Mouse (Mus musculus): Measurements from ENCODE around the gene Oxsr1.
"Not testable (repeated sequence)": the region's sequence is repeated elsewhere in the genome, so short reads cannot be mapped to it uniquely, and the experiment has no call there.

Oxsr1 gene

DNA sequence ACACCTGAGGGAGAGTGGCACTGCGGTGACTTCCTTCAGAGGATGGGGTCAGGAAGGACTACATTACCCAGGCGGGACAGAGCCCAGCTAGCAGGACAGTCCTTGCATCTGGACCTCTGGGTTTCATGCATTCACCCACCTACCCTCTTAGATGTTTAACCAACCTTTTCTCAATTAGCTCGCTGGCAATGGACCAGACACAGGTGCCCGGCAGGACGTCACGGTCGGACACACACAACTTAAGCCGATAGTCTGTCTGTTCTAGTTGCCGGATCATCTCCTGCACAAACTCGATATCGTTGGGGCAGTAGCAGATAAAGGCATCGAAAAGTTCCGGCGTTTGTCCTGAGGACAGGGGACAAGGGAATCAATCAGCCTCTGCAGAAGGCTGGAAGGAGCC, 15.6 kb upstream of the Oxsr1 start:
- DNase-seq, result no peak

DNA sequence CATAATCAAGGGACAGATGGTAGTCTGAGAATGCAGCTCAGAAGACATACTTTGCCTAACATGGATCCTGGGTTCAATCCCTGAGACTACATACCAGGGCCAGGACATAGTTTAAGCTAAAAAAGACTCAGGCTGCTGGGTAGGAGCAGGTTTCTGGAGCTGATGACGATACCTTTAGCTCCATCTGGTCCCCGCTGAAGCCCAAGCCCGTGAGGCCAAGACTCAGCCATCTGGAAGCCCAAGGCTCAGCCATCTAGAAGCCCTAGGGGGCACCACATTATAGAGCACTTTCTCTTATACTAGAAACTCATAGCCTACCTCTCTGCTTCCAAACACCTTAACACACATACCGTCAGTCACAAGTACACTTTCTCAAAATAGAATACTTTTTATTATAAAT, 13.3 kb upstream of the Oxsr1 start:
- no peak for DNase-seq

GRCm38 (mm10) chr9:119334834-119335233, 12.6 kb upstream of the Oxsr1 start:
- DNase-seq, result peak; percentile 67

GRCm38 (mm10) chr9:119334324-119334723, 12.1 kb upstream of the Oxsr1 start:
- peak; percentile 66 for DNase-seq

GRCm38 (mm10) chr9:119330186-119330963, 8.1 kb upstream of the Oxsr1 start:
- DNase-seq, result no peak

- no peak for DNase-seq
Observed at GRCm38 (mm10) chr9:119328488-119328887, 6.3 kb upstream of the Oxsr1 start.

GRCm38 (mm10) chr9:119324130-119324529, 1.9 kb upstream of the Oxsr1 start:
- no peak for DNase-seq

DNA sequence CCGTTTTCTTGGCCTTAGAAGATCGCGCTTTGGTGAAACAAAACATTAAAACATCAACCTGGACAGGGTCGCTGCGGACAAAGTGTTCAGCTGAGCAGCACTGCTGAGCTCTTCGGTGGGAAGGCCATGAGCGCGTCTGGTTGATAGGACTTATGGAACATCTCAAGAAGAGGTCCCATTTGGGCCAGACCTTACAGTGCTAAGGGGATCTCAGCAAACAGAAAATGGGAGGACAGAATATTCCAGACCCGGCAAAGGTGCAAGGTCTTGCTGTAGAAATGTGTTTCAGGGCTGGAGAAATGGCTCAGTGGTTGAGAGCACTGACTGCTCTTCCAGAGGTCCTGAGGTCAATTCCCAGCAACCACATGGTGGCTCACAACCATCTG, 1.0 kb upstream of the Oxsr1 start:
- DNase-seq, result no peak

GRCm38 (mm10) chr9:119321392-119322229, 616 bp downstream of the Oxsr1 start:
- peak; percentile 7 for DNase-seq

DNA sequence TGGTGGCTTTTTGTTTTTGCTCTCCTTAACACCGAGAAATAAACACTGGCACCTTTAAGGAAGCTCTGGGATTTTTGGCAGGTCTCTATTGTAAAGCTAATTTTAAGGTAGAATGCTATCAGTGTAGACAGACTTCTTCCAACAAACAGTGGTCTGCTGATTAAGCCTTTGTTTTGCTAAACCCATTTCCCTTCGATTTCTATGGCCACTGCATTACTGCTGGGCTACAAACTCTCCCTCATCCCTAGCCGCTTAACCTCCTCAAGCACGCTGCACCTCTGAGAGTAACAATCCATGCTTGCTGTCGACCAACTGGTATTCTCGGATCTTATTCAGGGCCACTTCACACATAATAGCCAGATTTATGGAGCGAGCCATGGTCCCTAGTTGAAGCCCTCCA, 1.3 kb downstream of the Oxsr1 start:
- no peak for DNase-seq

GRCm38 (mm10) chr9:119320446-119320845, 1.8 kb downstream of the Oxsr1 start:
- DNase-seq, result no peak

DNA sequence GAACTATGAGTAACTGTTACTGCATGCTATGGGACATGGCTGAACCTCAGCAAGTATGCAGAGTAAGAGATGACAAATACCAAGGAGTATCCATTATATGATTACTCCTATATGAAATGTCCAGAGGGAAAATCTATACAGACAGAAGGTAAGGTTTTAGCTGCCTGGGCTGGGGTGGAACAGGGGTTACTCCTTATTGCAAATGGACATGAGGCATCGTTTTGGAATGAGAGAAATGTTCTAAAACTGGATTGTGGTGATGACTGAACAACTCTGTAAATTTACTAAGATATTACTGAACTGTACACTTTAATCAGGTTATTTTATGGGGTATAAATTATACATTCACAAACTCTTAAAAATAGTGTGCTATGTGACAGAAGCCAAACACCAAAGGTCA, 3.3 kb downstream of the Oxsr1 start:
- DNase-seq, result no peak

- no peak for DNase-seq
Observed at GRCm38 (mm10) chr9:119313096-119313495, 9.1 kb downstream of the Oxsr1 start.

DNA sequence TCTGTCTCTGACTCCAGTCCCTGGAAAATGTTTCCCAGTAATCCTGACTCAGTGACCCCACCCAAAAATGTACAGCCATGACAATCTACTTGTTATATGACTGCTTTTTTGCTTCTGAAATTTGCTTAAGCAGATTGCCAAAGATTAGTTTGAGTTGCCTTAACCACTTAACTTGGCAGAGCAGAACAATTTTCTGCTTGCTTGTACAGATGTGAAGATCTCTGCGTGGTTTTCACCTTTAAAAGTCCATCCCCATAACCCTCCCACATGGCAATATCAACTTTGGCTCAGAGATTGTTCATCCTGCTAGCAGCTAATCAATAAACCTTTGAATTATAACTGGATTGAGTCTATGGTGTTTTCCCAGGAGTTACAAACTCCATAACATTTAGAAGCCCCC, 13.2 kb downstream of the Oxsr1 start:
- no peak for DNase-seq

GRCm38 (mm10) chr9:119305863-119306262, 16.4 kb downstream of the Oxsr1 start:
- DNase-seq, result no peak

DNA sequence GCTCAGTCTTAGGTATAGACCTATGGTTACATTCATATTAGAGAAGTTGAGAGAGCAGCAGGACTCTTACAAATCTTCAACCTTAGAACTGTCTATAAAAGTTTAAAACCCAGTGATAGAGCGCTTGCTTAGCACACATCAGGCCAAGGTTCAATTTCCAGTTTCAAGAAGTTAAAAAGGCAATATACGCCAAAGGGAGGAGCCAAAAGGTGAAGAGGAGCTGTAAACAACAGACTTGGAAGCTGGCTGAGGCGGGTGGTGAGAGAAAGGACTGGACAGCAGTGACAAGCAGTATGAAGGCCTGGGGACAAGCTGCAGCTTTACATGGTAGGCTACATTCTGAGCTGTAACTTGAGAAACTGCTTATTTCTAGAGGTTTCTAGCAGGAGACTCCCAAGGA, 23.7 kb downstream of the Oxsr1 start:
- DNase-seq, result no peak

DNA sequence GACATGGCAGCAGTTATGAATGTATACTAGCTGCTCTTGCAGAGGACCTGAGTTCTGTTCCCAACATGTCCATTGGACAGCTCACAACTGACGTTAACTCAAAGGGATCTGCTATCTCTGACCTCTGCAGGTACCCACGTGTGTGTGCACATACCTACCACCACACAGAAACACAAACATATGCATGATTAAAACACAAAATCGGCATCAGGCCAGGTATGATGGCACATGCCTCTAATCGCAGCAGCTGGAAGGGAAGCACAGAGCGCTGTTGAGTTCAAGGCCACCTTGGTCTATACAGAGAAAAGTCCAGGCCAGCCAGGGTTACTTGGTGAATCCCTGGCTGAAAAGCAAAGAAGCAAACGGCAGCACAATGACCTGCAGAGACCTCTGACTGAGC, 24.5 kb downstream of the Oxsr1 start:
- DNase-seq, result no peak

GRCm38 (mm10) chr9:119290791-119291190, 31.4 kb downstream of the Oxsr1 start:
- DNase-seq, result no peak

DNA sequence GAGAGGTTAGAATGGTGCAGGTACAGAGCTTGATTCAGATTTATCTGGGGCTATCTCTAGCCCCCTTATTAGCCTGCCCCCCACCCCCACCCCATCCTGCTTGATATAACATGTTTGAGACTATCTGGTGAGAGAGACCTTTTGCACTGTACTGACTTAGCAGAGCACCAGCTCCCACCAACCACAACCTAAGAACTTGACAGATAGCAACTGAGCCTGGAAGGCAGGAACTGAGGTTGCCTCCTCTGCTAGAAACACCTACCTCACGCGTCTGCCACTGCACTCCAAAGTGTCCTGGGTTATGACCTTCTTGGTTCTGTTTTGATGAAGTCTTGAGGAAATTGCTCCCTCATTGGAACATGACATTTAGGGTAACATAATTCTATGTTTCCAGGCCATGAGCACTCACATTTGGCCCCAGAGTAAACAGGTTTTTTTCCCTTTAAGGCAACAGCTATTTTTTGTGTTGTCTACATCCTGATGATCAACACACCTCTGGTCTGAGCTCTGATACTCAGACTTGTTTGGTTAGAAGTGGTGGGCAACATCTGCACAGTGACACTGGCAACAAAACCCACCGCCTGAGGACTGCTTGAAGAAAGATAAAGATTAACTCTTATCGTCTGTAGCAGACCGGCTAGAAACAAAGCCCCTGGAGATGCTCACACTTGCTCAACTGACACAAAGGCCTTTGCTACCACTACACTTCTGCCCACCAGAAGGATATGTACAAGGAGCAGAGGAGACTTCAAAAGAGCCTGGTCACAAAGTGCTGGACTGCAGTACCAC, 41.1 kb downstream of the Oxsr1 start:
- no peak for DNase-seq

- DNase-seq, result no peak
Observed at GRCm38 (mm10) chr9:119278031-119278430, 44.2 kb downstream of the Oxsr1 start.

DNA sequence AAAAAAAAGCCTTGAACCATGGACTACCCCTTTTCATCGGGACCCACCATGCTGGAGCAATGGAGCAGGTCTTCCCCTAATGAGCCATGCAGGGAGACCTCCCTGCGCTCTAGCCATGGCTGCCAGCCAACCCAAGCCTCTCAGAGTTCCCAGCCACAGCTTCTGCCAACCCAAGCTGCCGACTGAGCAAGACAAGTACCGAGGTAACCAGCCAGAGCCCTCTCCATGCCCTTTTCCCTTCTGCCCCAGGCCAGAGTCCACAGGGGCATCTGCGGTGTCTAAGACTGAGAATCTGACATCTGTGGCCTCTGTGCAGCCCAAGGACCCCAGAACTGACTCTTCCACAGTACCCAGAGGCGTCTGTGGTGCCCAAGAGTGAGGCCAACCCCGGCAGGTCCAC, 45.9 kb downstream of the Oxsr1 start:
- DNase-seq, result no peak

DNA sequence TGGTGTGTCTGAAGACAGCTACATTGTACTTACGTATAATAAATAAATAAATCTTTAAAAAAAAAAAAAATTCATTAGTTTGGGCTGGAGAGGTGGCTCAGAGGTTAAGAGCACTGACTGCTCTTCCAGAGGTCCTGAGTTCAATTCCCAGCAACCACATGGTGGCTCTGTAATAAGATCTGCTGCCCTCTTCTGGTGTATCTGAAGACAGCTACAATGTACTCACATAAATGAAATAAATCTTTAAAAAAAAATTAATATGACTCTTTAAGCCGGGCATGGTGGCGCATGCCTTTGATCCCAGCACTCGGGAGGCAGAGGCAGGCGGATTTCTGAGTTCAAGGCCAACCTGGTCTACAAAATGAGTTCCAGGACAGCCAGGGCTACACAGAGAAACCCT, 47.4 kb downstream of the Oxsr1 start:
- not testable (repeated sequence) for DNase-seq

DNA sequence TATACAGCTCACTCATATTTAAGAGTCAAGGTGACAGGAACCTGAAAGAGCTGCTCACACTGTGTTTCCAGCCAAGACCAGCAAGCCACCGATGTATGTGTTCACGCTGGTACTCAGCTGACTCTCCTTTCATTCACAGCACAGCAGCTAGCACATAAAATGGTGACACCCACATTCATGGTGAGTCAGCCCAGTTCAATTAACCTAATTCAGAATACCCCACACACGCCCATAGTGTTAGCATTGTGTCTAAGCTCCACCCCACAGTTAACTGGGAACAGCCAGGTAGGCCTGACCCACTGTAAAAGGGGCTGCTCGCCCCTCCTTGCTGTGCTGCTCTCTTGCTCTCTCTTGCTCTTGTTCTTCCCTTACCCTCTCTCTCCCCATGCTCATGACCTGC, 50.7 kb downstream of the Oxsr1 start:
- DNase-seq, result peak; percentile 52
